Mouse (Mus musculus) left cerebral cortex, postnatal 14 days (tissue): ENCODE measurements at regions not wholly inside any gene's neighbourhood (a gene's known extent, or its start where the extent isn't known, plus 50 kb on each side); places are given as distances from the start of the nearest gene placed in this dataset.

Experiments used
- DNase-seq, 2 experiments: peaks; one replicate each; pipeline ENCODE4 v3.0.0; 2021 to 2022; ENCODE audit warnings: low spot score in 2 of 2, mixed read lengths in 1 of 2
- intact Hi-C: fragments of 180-260 bp; cut with DNase I; formaldehyde crosslinking; loops from one replicate; pipeline ENCODE4 v1.15.1; 2025

DNA sequence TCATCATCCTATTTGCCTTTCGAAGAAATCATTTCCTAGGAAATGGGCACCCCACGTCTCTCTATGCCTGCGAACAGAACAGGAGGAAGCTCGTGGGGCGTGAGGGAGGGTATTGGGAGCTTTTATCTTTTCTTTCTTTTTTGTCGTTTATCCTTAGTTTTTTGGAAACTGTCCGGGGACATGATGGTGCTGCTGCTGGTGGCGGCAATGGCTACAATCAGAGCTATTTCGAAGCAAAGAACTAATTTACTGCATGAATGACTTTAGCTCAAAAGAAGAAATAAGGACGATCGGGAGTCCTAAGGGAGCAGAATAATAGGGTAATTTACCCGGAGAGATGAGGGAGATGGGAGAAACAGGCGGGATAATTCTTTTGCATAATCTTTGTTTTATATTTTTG is 119.9 kb downstream of the Tmem132e start:
- no peak for DNase-seq
- intact Hi-C loops: no loop called here
